Mouse (Mus musculus) midbrain, embryonic 14.5 days (tissue): ENCODE measurements around the gene Eps8. TPM values are rescaled to one million over a fixed set of nuclear protein-coding genes. Genes with fewer than 3 reads are reported as not detected.

ENCODE experiments used
- ATAC-seq: fragments of 200-750 bp; cut with Nextera tagmentation; 2 replicates; pipeline ENCODE4 v1.8.0; 2017; ENCODE audit warnings: moderate number of reproducible peaks, moderate library complexity; ENCODE audit not compliant: low FRiP score, low TSS enrichment
- DNase-seq: peaks from one replicate; pipeline ENCODE4 v3.0.0-alpha.2; 2015
- H3K27ac ChIP-seq: fragments of 300-500 bp; sonication (generic); replicated peaks from 2 replicates; pipeline ENCODE4 v1.5.1; 2014; ENCODE audit warnings: mild to moderate bottlenecking, low read depth, low read length, moderate library complexity
- H3K27me3 ChIP-seq: fragments of 300-500 bp; sonication (generic); 2 replicates; pipeline ENCODE4 v1.6.1; 2014; ENCODE audit warnings: low read length, control low read depth, mixed read lengths; ENCODE audit not compliant: control insufficient read depth, insufficient read depth
- H3K36me3 ChIP-seq: fragments of 300-500 bp; sonication (generic); 2 replicates; pipeline ENCODE4 v1.6.1; 2014; ENCODE audit warnings: low read length, control low read depth; ENCODE audit not compliant: control insufficient read depth, insufficient read depth
- H3K4me1 ChIP-seq: fragments of 300-500 bp; sonication (generic); 2 replicates; pipeline ENCODE4 v1.6.1; 2014; ENCODE audit warnings: mild to moderate bottlenecking, antibody characterized with exemption, low read length, control low read depth; ENCODE audit not compliant: control insufficient read depth, insufficient read depth
- H3K4me2 ChIP-seq: fragments of 300-500 bp; sonication (generic); 2 replicates; pipeline ENCODE4 v1.6.1; 2014; ENCODE audit warnings: mild to moderate bottlenecking, low read length, moderate library complexity
- H3K4me3 ChIP-seq: fragments of 300-500 bp; sonication (generic); replicated peaks from 2 replicates; pipeline ENCODE4 v1.5.1; 2014; ENCODE audit warnings: low read depth, low read length
- H3K9ac ChIP-seq: fragments of 300-500 bp; sonication (generic); replicated peaks from 2 replicates; pipeline ENCODE4 v1.6.1; 2014; ENCODE audit warnings: mild to moderate bottlenecking, low read length, moderate library complexity
- H3K9me3 ChIP-seq: fragments of 300-500 bp; sonication (generic); 2 replicates; pipeline ENCODE4 v1.6.1; 2016; ENCODE audit warnings: low read length, control low read depth, mixed read lengths; ENCODE audit not compliant: control insufficient read depth
- WGBS: fragments of 180-500 bp; shearing (Covaris S2); extraction: QIAGEN DNeasy Blood & Tissue Kit; methylation state at CpG from one replicate; pipeline ENCODE4 v1.1.7; 2014; 5-methylcytosine and 5-hydroxymethylcytosine counted together
- polyA plus RNA-seq: library from polyadenylated mRNA; unstranded; fragments of >200 nt; fragmentation: Nextera tagmentation; extraction: Ambion mirVana; gene quantifications from 2 replicates; pipeline ENCODE4 v1.2.1, GENCODE M21; 2014

Eps8 gene
- polyA plus RNA-seq, 1 experiment from 2014 or later: 19.2 TPM

DNA sequence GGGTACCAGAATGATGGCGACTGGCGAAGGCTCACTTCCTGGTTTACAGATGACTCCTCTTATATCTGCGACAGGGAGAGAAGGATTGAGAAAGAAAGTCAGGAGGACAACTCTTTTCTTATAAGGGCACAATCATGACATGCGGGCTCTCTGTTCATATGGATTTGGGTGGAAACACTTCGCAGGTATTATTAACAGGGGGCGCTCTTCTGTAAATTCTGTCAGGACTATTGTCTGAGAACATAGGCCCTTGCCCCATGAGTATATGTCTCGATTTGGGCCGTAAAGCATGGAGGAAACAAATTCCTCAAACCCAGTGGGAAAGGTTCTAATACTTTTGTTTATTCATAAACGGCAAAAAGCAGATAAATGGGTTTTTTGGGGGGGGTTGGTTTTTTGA, 16.1 kb upstream of the Eps8 start:
- DNase-seq (no peak), ATAC-seq (no peak)
- 93% methylated on average over 9 of the region's 9 CpGs for WGBS
- H3K27me3 ChIP-seq: no peaks in the 10 kb centered on the region
- H3K4me1 ChIP-seq: no peaks in the 10 kb centered on the region
- H3K4me2 ChIP-seq: no peak overlapping the region
- no peak overlapping the region for H3K9ac ChIP-seq
- H3K36me3 ChIP-seq: no peaks in the 10 kb centered on the region
- no peaks in the 10 kb centered on the region for H3K9me3 ChIP-seq
- no peak overlapping the region for H3K27ac ChIP-seq
- H3K4me3 ChIP-seq: no peak overlapping the region

DNA sequence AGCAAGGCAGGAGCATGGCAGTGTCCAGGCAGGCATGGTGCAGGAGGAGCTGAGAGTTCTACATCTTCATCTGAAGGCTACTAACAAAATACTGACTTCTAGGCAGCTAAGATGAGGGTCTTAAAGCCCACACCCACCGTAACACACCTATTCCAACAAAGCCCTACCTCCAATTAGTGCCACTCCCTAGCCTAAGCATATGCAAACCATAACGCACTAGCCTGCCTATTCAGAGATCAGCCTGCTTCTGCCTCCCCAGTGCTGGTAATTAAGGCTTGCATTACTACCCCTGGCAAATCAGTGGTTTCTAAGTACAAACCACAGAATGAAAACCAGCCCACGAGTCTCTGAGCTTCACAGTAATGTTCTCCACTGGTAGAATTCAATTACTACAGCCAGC, 15.2 kb upstream of the Eps8 start:
- no peaks in the 10 kb centered on the region for H3K36me3 ChIP-seq
- no peak overlapping the region for H3K4me2 ChIP-seq
- H3K4me1 ChIP-seq: no peaks in the 10 kb centered on the region
- no peaks in the 10 kb centered on the region for H3K27me3 ChIP-seq
- H3K9me3 ChIP-seq: no peaks in the 10 kb centered on the region
- H3K4me3 ChIP-seq: no peak overlapping the region
- DNase-seq (no peak), ATAC-seq (no peak)
- no peak overlapping the region for H3K27ac ChIP-seq
- H3K9ac ChIP-seq: no peak overlapping the region
- 95% methylated on average over 3 of the region's 3 CpGs for WGBS

DNA sequence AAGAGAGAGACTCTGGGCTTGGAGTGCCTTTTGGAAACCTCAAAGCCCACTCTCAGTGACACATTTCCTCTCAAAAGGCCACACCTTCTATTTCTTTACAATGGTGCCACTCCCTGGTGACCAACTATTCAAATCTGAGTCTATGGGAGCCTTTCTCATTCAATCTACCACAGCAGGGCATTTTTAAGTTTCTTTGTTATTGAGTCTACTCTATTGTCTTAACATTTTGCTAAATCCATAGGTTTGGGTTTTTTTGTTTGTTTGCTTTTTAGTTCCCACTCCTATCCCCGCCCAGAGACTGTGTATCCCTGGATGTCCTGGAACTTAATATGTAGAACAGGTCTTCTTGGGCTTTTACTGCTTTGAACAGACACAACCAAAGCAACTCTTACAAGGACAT, 14.8 kb upstream of the Eps8 start:
- no peak for DNase-seq
- Histone ChIP-seq H3K4me3 (no peak overlapping the region), H3K36me3 (no peaks in the 10 kb centered on the region), H3K9me3 (no peaks in the 10 kb centered on the region), H3K27me3 (no peaks in the 10 kb centered on the region), H3K27ac (no peak overlapping the region), H3K4me1 (no peaks in the 10 kb centered on the region), H3K9ac (no peak overlapping the region), H3K4me2 (no peak overlapping the region)
- no peak for ATAC-seq
- 90% methylated on average over 1 of the region's 1 CpGs for whole genome bisulfite sequencing

DNA sequence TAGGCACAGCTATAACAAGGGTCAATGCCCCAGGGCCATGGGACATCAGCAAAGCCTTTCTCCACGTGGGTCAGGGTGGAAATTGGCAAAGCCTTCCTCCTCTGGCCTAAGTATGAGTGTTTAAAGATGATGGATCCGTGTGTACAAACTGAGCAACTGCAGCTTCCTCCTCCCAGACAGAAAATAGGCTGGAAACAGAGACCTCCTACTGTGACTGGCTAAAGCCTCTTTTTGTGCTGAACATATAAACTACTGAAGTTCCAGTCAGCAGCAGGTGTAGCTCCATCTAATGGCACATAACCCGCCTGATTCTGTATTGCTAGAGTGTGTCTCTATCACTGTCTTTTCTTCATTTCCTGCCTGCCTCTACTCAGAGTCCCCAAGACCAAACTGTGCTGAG, 13.7 kb upstream of the Eps8 start:
- no peaks in the 10 kb centered on the region for H3K27me3 ChIP-seq
- H3K4me3 ChIP-seq: no peak overlapping the region
- ATAC-seq: no peak
- no peak overlapping the region for H3K4me2 ChIP-seq
- 65% methylated on average over 3 of the region's 3 CpGs for WGBS
- no peaks in the 10 kb centered on the region for H3K9me3 ChIP-seq
- H3K4me1 ChIP-seq: no peaks in the 10 kb centered on the region
- H3K36me3 ChIP-seq: no peaks in the 10 kb centered on the region
- DNase-seq: no peak
- H3K27ac ChIP-seq: no peak overlapping the region
- no peak overlapping the region for H3K9ac ChIP-seq

DNA sequence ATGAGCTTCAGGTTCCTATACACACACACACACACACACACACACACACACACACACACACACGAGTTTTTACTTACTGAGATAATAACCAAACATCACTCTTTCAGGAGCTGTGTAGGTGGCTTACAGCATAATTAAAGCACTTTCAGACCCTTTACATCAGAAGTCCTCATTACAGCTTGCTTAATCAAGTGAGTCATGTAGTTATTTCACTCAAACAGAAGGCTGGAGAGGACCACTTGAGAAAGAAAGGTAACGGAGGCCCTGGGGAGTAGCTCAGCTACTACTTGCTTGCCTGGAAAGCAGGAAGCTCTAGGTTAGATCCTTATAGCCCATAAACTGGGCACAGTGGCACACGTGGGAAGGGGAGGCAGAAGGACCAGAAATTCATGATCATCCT, 13.0 kb upstream of the Eps8 start:
- H3K36me3 ChIP-seq: no peaks in the 10 kb centered on the region
- 89% methylated on average over 3 of the region's 3 CpGs for WGBS

DNA sequence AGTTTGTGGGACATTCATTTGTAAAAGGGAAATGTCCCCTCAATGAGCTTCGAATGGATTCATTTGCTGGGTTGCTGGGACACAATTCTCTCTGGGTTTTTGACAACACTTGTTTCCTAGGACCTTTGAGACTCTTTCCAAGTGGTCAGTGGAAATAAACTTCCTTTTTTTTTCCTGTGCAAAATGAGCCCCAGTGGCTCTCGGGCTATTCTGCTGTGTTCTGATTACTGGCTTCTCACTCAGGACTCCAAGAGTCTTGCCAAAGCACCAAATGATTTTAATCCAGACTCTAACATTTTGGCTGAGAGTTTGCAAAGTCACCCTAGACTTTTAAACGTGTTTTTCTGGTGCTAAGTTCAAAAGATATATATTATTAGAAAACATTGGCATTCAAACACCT, 10.3 kb upstream of the Eps8 start:
- Histone ChIP-seq H3K27ac (no peak overlapping the region), H3K4me2 (no peak overlapping the region), H3K9ac (no peak overlapping the region), H3K9me3 (no peaks in the 10 kb centered on the region), H3K27me3 (no peaks in the 10 kb centered on the region), H3K4me3 (no peak overlapping the region), H3K36me3 (no peaks in the 10 kb centered on the region), H3K4me1 (no peaks in the 10 kb centered on the region)
- ATAC-seq (no peak), DNase-seq (no peak)
- WGBS: 74% methylated on average over 3 of the region's 3 CpGs

More for the DNA sequence above, 13.0 kb upstream of the Eps8 start:
- H3K4me2 ChIP-seq: no peak overlapping the region
- no peaks in the 10 kb centered on the region for H3K9me3 ChIP-seq
- H3K9ac ChIP-seq: no peak overlapping the region
- H3K27me3 ChIP-seq: no peaks in the 10 kb centered on the region
- H3K27ac ChIP-seq: no peak overlapping the region
- H3K4me1 ChIP-seq: no peaks in the 10 kb centered on the region
- no peak for ATAC-seq
- no peak for DNase-seq
- H3K4me3 ChIP-seq: no peak overlapping the region

DNA sequence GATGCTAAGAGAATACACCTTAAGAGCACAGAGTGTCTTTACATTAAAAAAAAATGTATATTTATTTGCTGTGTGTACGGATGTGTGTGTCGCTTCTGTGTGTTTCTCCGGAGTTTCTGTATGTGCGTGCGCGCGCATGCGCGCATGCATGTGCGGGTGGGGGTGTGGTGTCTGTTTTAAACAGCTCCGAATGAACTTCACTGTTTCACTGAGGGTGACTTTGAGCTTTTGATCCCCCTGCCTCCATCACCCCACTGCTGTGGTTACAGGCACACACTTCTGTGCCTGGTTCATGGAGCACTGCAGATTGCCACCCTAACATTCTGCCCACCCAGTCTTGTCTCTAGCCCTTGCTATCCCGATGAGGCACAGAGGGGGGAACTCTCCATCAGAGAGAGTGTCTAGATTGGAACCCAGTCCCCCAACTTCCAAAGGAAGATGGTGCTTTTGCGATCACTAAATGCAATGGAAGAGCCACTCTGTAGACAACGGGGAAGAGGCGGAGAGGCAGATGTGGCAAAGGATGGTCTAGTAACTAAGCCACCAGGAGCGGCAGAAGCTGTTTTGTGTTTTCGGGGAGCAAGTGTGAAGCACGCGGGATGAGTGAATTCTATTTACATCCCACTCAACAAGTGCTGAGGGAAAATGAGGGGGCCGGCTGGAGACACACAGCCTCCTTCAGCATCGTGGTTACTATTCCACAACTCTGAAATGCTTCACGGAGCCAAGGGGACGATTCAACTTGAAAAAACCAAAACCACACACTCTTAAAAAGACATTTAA, 7.1 kb upstream of the Eps8 start:
- no peaks in the 10 kb centered on the region for H3K36me3 ChIP-seq
- no peak overlapping the region for H3K27ac ChIP-seq
- ATAC-seq (no peak), DNase-seq (no peak)
- no peak overlapping the region for H3K4me2 ChIP-seq
- no peaks in the 10 kb centered on the region for H3K4me1 ChIP-seq
- no peak overlapping the region for H3K9ac ChIP-seq
- H3K27me3 ChIP-seq: no peaks in the 10 kb centered on the region
- H3K4me3 ChIP-seq: no peak overlapping the region
- 94% methylated on average over 23 of the region's 23 CpGs for WGBS
- H3K9me3 ChIP-seq: no peaks in the 10 kb centered on the region

DNA sequence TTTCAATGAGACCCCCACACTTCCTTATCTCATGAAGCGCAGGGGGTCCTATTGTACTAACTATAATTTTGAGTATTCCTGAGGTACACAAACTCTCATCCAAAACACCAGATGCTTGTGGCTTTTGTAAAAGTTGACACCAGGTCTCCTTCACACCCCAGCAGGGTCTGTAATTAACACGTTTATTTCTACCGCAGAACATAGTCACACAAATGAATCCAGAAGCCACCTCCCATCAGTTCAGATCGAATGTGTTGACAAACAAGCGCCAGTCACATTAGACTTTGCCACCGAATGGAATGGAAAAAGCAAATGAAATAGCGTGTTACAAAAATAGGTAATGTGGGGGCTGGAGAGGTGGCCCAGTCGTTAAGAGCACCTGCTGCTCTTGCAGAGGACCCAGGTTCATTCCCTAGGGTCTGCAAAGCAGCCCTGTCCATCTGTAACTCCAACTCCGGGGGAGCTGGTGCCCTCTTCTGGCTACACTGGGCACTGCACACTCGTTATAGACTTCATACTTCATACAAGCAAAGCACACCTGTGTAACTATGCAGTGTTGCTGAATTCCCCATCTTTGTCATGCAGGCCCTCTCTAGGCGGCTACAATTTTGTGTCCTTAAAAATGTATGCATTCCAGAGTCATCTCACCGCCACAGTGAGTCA, 3.9 kb upstream of the Eps8 start:
- ATAC-seq: no peak
- no peaks in the 10 kb centered on the region for H3K9me3 ChIP-seq

DNA sequence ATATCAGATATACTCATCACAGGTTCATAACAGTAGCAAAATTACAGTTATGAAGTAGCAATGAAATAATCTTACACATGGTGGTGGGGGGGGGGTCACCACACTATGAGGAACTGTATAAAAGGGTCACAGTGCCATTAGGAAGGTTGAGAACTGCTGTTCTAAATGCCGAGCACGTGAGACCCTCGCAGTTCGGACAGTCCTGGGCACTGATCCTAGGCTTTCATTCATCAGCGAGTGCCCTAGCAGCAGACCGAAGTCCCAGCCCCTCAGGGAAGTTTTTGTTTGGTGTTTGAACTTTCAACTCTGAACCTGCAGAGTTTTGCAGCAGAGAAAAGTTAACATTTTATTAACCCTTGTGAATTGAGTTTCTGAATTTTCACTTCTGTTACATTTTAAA, 2.5 kb upstream of the Eps8 start:
- Histone ChIP-seq H3K4me2 (no peak overlapping the region), H3K27me3 (no peaks in the 10 kb centered on the region), H3K4me3 (no peak overlapping the region), H3K27ac (no peak overlapping the region), H3K9ac (no peak overlapping the region), H3K36me3 (no peaks in the 10 kb centered on the region), H3K4me1 (no peaks in the 10 kb centered on the region), H3K9me3 (no peaks in the 10 kb centered on the region)
- DNase-seq (no peak), ATAC-seq (no peak)
- WGBS: 77% methylated on average over 6 of the region's 6 CpGs

More for the DNA sequence above, 3.9 kb upstream of the Eps8 start:
- Histone ChIP-seq H3K27ac (no peak overlapping the region), H3K4me1 (no peaks in the 10 kb centered on the region), H3K4me3 (no peak overlapping the region), H3K4me2 (no peak overlapping the region), H3K36me3 (no peaks in the 10 kb centered on the region), H3K9ac (no peak overlapping the region), H3K27me3 (no peaks in the 10 kb centered on the region)
- DNase-seq: no peak
- WGBS: 80% methylated on average over 12 of the region's 12 CpGs
